Mouse (Mus musculus): Measurements from ENCODE around the gene Tssk1.
A peak's percentile ranks its signal among the peaks of the same experiment; 100 is the strongest.

DNA sequence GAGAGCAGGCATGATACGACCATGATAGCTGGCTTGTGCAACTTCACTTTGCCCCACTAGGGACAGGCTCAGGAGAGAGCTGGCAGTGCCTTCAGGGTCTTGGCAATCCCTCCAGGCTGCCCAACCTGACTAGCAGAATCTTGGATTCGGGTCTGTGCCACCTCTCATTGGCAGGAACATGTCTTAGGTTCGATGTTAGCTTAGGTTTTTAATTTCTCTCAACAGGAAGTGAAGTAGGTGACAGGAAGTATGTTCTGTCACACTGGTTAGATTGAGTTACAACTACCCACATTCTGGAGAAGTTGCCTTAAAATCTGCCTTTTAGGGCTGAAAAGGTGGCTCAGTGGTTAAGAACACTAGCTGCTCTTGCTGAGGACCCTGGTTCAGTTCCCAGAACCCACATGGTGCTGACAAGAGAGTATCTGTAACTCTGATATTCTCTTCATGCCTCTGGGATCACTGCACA is 40.5 kb downstream of the Tssk1 start:
- TF ChIP-seq CTCF (IDR thresholded peaks at IDR 0.05; ENCODE audit: low read depth) (peak; percentile 40), EP300 (IDR thresholded peaks at IDR 0.05; ENCODE audit: low read depth) (no peak)
